33 mouse cellular contexts compared by ENCODE assay signal in genomic region chr4:63296263-63296662, GRCm38 (mm10). TPM values are rescaled to one million over a fixed set of nuclear protein-coding genes. Genes with fewer than 3 reads are reported as not detected.
DNase-seq lines count a peak whose midpoint lies in the region; ATAC-seq lines count a peak whose summit lies in the region.
"Had no signal": no experiment of that assay in that cellular context is flagged by ENCODE, and none has a peak within 500 bp of the region (broad histone marks: within the 10 kb centered on the region; RNA-seq: fewer than 3 reads in every experiment).

No protein-coding gene starts in this region.

- WGBS in limb, embryonic 15.5 days = 53% methylated on average over 3 of the region's 3 CpGs
- 87% methylated on average over 3 of the region's 3 CpGs for WGBS in limb, embryonic 10.5 days
- 36% methylated on average over 3 of the region's 3 CpGs for WGBS in embryonic facial prominence, embryonic 12.5 days
- WGBS in embryonic facial prominence, embryonic 15.5 days = 32% methylated on average over 3 of the region's 3 CpGs

- peak overlapping the region; percentile 47; the same call in 1 of the 2 replicates for H3K27ac ChIP-seq in limb, embryonic 15.5 days
- no peak overlapping the region for H3K27ac ChIP-seq in limb, embryonic 10.5 days
- 0 out of 2 replicates have a peak overlapping the region, but pooled peaks have one; percentile 12 for H3K27ac ChIP-seq in embryonic facial prominence, embryonic 12.5 days
- H3K27ac ChIP-seq in embryonic facial prominence, embryonic 15.5 days (replicated peaks) = peak overlapping the region; percentile 58
- H3K27ac ChIP-seq: heart, embryonic 13.5 days; hindbrain, embryonic 12.5 days; hindbrain, embryonic 15.5 days had no signal

- ATAC-seq in limb, embryonic 15.5 days (ENCODE audit: insufficient number of reproducible peaks, low FRiP score, low TSS enrichment, low read depth) = no peak
- no peak for ATAC-seq in embryonic facial prominence, embryonic 12.5 days (ENCODE audit: insufficient number of reproducible peaks, insufficient read depth, low FRiP score, low TSS enrichment)
- ATAC-seq in embryonic facial prominence, embryonic 15.5 days (ENCODE audit: insufficient number of reproducible peaks, low FRiP score, low TSS enrichment, low read depth) = no peak
- ATAC-seq: forebrain, embryonic 14.5 days; forebrain, postnatal 0 days; intestine, postnatal 0 days had no signal

- no peaks in the 10 kb centered on the region for H3K27me3 ChIP-seq in limb, embryonic 15.5 days
- H3K27me3 ChIP-seq in limb, embryonic 10.5 days (ENCODE audit: low read depth, poor library complexity, severe bottlenecking) = no peaks in the 10 kb centered on the region
- H3K27me3 ChIP-seq in embryonic facial prominence, embryonic 12.5 days = no peaks in the 10 kb centered on the region
- no peaks in the 10 kb centered on the region for H3K27me3 ChIP-seq in embryonic facial prominence, embryonic 15.5 days
- H3K27me3 ChIP-seq: heart, embryonic 13.5 days; hindbrain, embryonic 12.5 days; hindbrain, embryonic 15.5 days had no signal

- DNase-seq in limb, embryonic 10.5 days (ENCODE audit: low spot score) = no peak
- no peak for DNase-seq in heart, adult 9 months (ENCODE audit: low spot score in 2 of 2)
- DNase-seq in thymus, postnatal 36 days = no peak
- no peak for DNase-seq in adrenal gland, postnatal 25 days
- DNase-seq: adrenal gland, adult 2 months; adrenal gland, postnatal 14 days; B cell, adult 2 months; cerebellum, adult 11 months; cerebellum, adult 9-11 months; cerebellum, postnatal 25 days; gastrocnemius, postnatal 10 days; gastrocnemius, postnatal 36 days; heart, adult 11 months; heart, postnatal 14 days; heart, postnatal 4 days; kidney, adult 2 months had no signal

- H3K4me1 ChIP-seq in limb, embryonic 15.5 days = peaks cover 26% of the 10 kb centered on the region
- H3K4me1 ChIP-seq in limb, embryonic 10.5 days = peaks cover 11% of the 10 kb centered on the region
- peaks cover 18% of the 10 kb centered on the region for H3K4me1 ChIP-seq in embryonic facial prominence, embryonic 12.5 days
- peaks cover 25% of the 10 kb centered on the region for H3K4me1 ChIP-seq in embryonic facial prominence, embryonic 15.5 days
- H3K4me1 ChIP-seq: hindbrain, embryonic 12.5 days had no signal

- H3K9ac ChIP-seq in limb, embryonic 15.5 days = no peak overlapping the region
- H3K9ac ChIP-seq in embryonic facial prominence, embryonic 12.5 days = no peak overlapping the region
- H3K9ac ChIP-seq in embryonic facial prominence, embryonic 15.5 days = no peak overlapping the region
- H3K9ac ChIP-seq: forebrain, postnatal 0 days; heart, embryonic 13.5 days; hindbrain, embryonic 12.5 days; hindbrain, embryonic 15.5 days had no signal

- H3K4me2 ChIP-seq in limb, embryonic 15.5 days = no peak overlapping the region
- H3K4me2 ChIP-seq in embryonic facial prominence, embryonic 12.5 days (replicated peaks) = no peak overlapping the region
- H3K4me2 ChIP-seq in embryonic facial prominence, embryonic 15.5 days (replicated peaks) = no peak overlapping the region
- H3K4me2 ChIP-seq: heart, embryonic 13.5 days; hindbrain, embryonic 12.5 days; hindbrain, embryonic 15.5 days had no signal

- peaks cover 66% of the 10 kb centered on the region for H3K36me3 ChIP-seq in limb, embryonic 15.5 days
- H3K36me3 ChIP-seq in limb, embryonic 10.5 days = peaks cover 48% of the 10 kb centered on the region
- peaks cover 53% of the 10 kb centered on the region for H3K36me3 ChIP-seq in embryonic facial prominence, embryonic 12.5 days
- H3K36me3 ChIP-seq in embryonic facial prominence, embryonic 15.5 days = peaks cover 37% of the 10 kb centered on the region
- H3K36me3 ChIP-seq: G1E; hindbrain, embryonic 12.5 days; hindbrain, embryonic 15.5 days had no signal

- H3K9me3 ChIP-seq in limb, embryonic 15.5 days = no peaks in the 10 kb centered on the region
- no peaks in the 10 kb centered on the region for H3K9me3 ChIP-seq in limb, embryonic 10.5 days (replicated peaks)
- no peaks in the 10 kb centered on the region for H3K9me3 ChIP-seq in embryonic facial prominence, embryonic 12.5 days
- H3K9me3 ChIP-seq in embryonic facial prominence, embryonic 15.5 days (replicated peaks) = no peaks in the 10 kb centered on the region
- H3K9me3 ChIP-seq: heart, embryonic 13.5 days; hindbrain, embryonic 12.5 days; hindbrain, embryonic 15.5 days had no signal

- H3K4me3 ChIP-seq in limb, embryonic 15.5 days = no peak overlapping the region
- no peak overlapping the region for H3K4me3 ChIP-seq in limb, embryonic 10.5 days
- H3K4me3 ChIP-seq in embryonic facial prominence, embryonic 12.5 days = no peak overlapping the region
- no peak overlapping the region for H3K4me3 ChIP-seq in embryonic facial prominence, embryonic 15.5 days (replicated peaks)
- H3K4me3 ChIP-seq: heart, embryonic 13.5 days; hindbrain, embryonic 12.5 days; hindbrain, embryonic 15.5 days had no signal

RNA-seq across cellular contexts. Expression of gene Orm1, which starts 48.1 kb away (rescaled TPM):
- polyA plus RNA-seq in limb, embryonic 15.5 days (2015; fragmentation: Nextera tagmentation; extraction: Ambion mirVana) = 57.2 and 75.5 TPM in 2 replicates
- polyA plus RNA-seq in limb, embryonic 10.5 days (2016; fragmentation: Nextera tagmentation; extraction: Ambion mirVana) = not detected in 2 replicates
- polyA plus RNA-seq in embryonic facial prominence, embryonic 12.5 days (2016; fragmentation: Nextera tagmentation; extraction: Ambion mirVana) = not detected in 2 replicates
- 17.0 and 22.3 TPM in 2 replicates for polyA plus RNA-seq in embryonic facial prominence, embryonic 15.5 days (2015; fragmentation: Nextera tagmentation; extraction: Ambion mirVana)
- 28.8 and 42.3 TPM in 2 replicates for total RNA-seq in adrenal gland, postnatal 25 days (2021)
- total RNA-seq: CH12.LX; forebrain, postnatal 0 days; G1E; heart, postnatal 4 days had no signal
- polyA plus RNA-seq: cerebellum, adult 2 months; forebrain, embryonic 11.5 days; forebrain, embryonic 14.5 days; forebrain, postnatal 0 days; G1E; heart, embryonic 13.5 days; heart, embryonic 16.5 days; hindbrain, embryonic 12.5 days; hindbrain, embryonic 15.5 days; intestine, embryonic 14.5 days; intestine, postnatal 0 days had no signal

RNA-seq across cellular contexts. Expression of gene Orm3, which starts 59.7 kb away (rescaled TPM):
- polyA plus RNA-seq in limb, embryonic 15.5 days (2015; fragmentation: Nextera tagmentation; extraction: Ambion mirVana) = not detected in 2 replicates
- not detected in 2 replicates for polyA plus RNA-seq in limb, embryonic 10.5 days (2016; fragmentation: Nextera tagmentation; extraction: Ambion mirVana)
- not detected in 2 replicates for polyA plus RNA-seq in embryonic facial prominence, embryonic 12.5 days (2016; fragmentation: Nextera tagmentation; extraction: Ambion mirVana)
- polyA plus RNA-seq in embryonic facial prominence, embryonic 15.5 days (2015; fragmentation: Nextera tagmentation; extraction: Ambion mirVana) = not detected in 2 replicates
- total RNA-seq in adrenal gland, postnatal 25 days (2021) = 9.9 and 10.4 TPM in 2 replicates
- total RNA-seq: CH12.LX; common myeloid progenitor, adult 5-6 weeks; forebrain, postnatal 0 days; G1E; gastrocnemius, adult 18-20 months; gastrocnemius, postnatal 10 days; gastrocnemius, postnatal 36 days; heart, postnatal 4 days had no signal
- polyA plus RNA-seq: cerebellum, adult 2 months; forebrain, embryonic 11.5 days; forebrain, embryonic 14.5 days; forebrain, postnatal 0 days; G1E; heart, embryonic 13.5 days; heart, embryonic 16.5 days; hindbrain, embryonic 12.5 days; hindbrain, embryonic 15.5 days; intestine, embryonic 14.5 days; intestine, postnatal 0 days had no signal

Comparison
In these comparisons a context has a peak if more than half of its experiments do, and no peak if none do; other contexts are left out.
1. RNA of gene Orm1, which starts 48.1 kb away (polyA plus RNA-seq): 57.2 to 75.5 TPM in limb, embryonic 15.5 days and 17.0 to 22.3 TPM in embryonic facial prominence, embryonic 15.5 days; not detected in embryonic facial prominence, embryonic 12.5 days and not detected in limb, embryonic 10.5 days; every median in the first group is over 10 times any median in the second.